Mouse (Mus musculus) naive thymus-derived CD4-positive, alpha-beta T cell, adult 2 months (primary cell): ENCODE results near the gene Sec61g.
"Not testable (repeated sequence)": the region's sequence is repeated elsewhere in the genome, so short reads cannot be mapped to it uniquely, and the experiment has no call there.

Experiments used
- DNase-seq: peaks from one replicate; pipeline ENCODE4 v3.0.0-alpha.2; 2011; ENCODE audit warnings: low read depth

The Sec61g gene

GRCm38 (mm10) chr11:16508052-16508654 lies at the start of gene Sec61g:
Gene Sec61g, minus strand, starts transcription at chr11:16508484.
- DNase-seq = peak; percentile 93

GRCm38 (mm10) chr11:16546421-16547163 lies 38.3 kb upstream of the Sec61g start:
- no peak for DNase-seq

- DNase-seq = no peak
These were observed 29.1 kb upstream of the Sec61g start for GRCm38 (mm10) chr11:16537379-16537778.

- DNase-seq = no peak
These were observed 26.6 kb upstream of the Sec61g start for GRCm38 (mm10) chr11:16534582-16535553.

- DNase-seq = peak; percentile 4
These were observed 24.6 kb upstream of the Sec61g start for GRCm38 (mm10) chr11:16532877-16533276.

GRCm38 (mm10) chr11:16528909-16529308 lies 20.6 kb upstream of the Sec61g start:
- no peak for DNase-seq

GRCm38 (mm10) chr11:16528391-16528790 lies 20.1 kb upstream of the Sec61g start:
- no peak for DNase-seq

GRCm38 (mm10) chr11:16527743-16528142 lies 19.5 kb upstream of the Sec61g start:
- no peak for DNase-seq

GRCm38 (mm10) chr11:16526467-16526866 lies 18.2 kb upstream of the Sec61g start:
- no peak for DNase-seq

GRCm38 (mm10) chr11:16525724-16526123 lies 17.4 kb upstream of the Sec61g start:
- no peak for DNase-seq

GRCm38 (mm10) chr11:16524917-16525640 lies 16.8 kb upstream of the Sec61g start:
- DNase-seq = peak; percentile 53

GRCm38 (mm10) chr11:16515081-16515480 lies 6.8 kb upstream of the Sec61g start:
- DNase-seq = not testable (repeated sequence)

GRCm38 (mm10) chr11:16514221-16514620 lies 5.9 kb upstream of the Sec61g start:
- DNase-seq = not testable (repeated sequence)

GRCm38 (mm10) chr11:16507385-16508051 lies 766 bp downstream of the Sec61g start:
- DNase-seq = peak; percentile 62

GRCm38 (mm10) chr11:16505999-16506398 lies 2.3 kb downstream of the Sec61g start:
- no peak for DNase-seq

GRCm38 (mm10) chr11:16503150-16503549 lies 5.1 kb downstream of the Sec61g start:
- no peak for DNase-seq

- DNase-seq = no peak
These were observed 5.5 kb downstream of the Sec61g start for GRCm38 (mm10) chr11:16502744-16503143.

- no peak for DNase-seq
These were observed 9.3 kb downstream of the Sec61g start for GRCm38 (mm10) chr11:16498756-16499680.
